Mouse (Mus musculus) olfactory bulb, adult 2 months (tissue): ENCODE results near the gene Rex1bd.

Experiments used
- CTCF ChIP-seq: fragments of 200-500 bp; IDR thresholded peaks from 2 replicates; pipeline ENCODE4 v1.5.1; 2012; ENCODE audit warnings: low read depth, mild to moderate bottlenecking, low read length, moderate library complexity; ENCODE audit not compliant: insufficient read depth
- POLR2A ChIP-seq: fragments of 200-500 bp; IDR thresholded peaks from 2 replicates; pipeline ENCODE4 v1.6.1; 2012; ENCODE audit warnings: mild to moderate bottlenecking, low read depth, low read length, moderate library complexity; ENCODE audit not compliant: insufficient read depth

DNA sequence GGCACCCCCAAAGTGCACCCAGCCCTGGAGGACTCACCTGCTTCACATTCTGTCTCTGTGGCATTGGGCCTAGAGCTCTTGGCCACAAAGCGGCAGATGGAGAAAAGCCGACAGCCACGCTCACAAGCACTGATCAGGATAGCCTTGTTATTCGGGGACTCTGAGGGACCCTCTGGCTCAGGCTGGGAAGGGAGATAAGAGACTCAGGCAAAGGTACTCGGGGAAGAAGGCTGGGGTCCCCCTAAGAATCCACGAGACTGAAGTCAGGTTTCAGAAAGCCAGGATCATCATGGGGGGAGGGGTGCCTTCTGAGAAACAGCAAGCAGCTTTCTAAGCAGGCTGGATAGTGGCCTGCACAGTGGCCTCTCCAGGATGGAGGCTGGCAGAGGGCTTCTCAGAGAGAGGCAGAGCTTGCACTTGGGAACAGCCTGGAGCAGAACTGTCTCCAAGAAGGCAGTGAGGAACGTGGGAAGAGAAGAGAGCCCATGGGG lies 20.3 kb downstream of the Rex1bd start:
- TF ChIP-seq CTCF (no peak), POLR2A (no peak)
